Mouse (Mus musculus) forelimb bud, embryonic 11.5 days (tissue): ENCODE measurements around the gene Erlin1.

Source experiments
- DNase-seq: peaks from one replicate; pipeline ENCODE4 v3.0.0-alpha.2; 2012; ENCODE audit warnings: low read depth, low spot score

The Erlin1 gene

GRCm38 (mm10) chr19:44069121-44069913, at the start of gene Erlin1:
Gene Erlin1, minus strand, starts transcription at chr19:44069785.
- DNase-seq: peak; percentile 72

DNA sequence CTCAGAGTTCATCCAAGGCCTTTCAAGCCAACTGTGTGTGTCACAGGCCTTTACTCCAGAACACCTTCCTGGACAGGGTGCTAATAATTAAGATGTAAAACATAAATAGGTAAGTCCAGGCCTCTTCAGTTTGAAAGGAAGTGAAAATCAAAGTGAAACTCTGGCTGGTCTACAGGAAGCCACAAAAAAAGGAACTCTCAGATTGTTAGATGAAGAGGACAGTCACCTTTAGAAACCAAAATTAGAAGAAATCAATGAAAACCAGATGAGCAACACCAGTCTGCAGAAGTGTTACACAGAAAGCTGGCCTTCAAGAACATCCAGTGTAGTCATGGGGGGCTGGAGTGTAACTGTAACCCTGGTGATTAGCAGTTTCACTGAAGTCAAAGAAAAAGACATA, 48.2 kb upstream of the Erlin1 start:
- no peak for DNase-seq

- DNase-seq: no peak
Measured at GRCm38 (mm10) chr19:44111706-44112105, 42.1 kb upstream of the Erlin1 start.

DNA sequence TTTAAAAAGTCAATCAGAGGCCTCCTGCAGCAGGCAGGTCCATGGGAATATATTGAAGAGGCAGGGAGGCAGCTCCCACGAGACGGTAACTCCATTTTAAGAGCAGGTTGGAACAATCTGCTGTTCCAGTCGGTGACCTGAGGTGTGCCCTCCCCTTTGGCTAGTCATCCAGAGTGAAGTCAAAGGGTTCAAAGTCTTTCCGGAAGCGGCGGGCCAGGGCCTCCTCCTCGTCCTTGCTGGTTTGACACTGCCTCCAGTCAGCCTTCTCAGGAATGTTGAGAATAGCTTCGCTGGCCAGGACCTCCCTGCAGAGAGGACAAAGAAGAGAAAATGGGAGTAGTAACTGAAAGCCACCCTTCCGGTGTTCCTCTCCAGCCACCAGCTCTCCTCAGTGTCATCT, 40.8 kb upstream of the Erlin1 start:
- no peak for DNase-seq

GRCm38 (mm10) chr19:44108996-44109395, 39.4 kb upstream of the Erlin1 start:
- DNase-seq: no peak

- DNase-seq: peak; percentile 13
Measured at GRCm38 (mm10) chr19:44107661-44108521, 38.3 kb upstream of the Erlin1 start.

DNA sequence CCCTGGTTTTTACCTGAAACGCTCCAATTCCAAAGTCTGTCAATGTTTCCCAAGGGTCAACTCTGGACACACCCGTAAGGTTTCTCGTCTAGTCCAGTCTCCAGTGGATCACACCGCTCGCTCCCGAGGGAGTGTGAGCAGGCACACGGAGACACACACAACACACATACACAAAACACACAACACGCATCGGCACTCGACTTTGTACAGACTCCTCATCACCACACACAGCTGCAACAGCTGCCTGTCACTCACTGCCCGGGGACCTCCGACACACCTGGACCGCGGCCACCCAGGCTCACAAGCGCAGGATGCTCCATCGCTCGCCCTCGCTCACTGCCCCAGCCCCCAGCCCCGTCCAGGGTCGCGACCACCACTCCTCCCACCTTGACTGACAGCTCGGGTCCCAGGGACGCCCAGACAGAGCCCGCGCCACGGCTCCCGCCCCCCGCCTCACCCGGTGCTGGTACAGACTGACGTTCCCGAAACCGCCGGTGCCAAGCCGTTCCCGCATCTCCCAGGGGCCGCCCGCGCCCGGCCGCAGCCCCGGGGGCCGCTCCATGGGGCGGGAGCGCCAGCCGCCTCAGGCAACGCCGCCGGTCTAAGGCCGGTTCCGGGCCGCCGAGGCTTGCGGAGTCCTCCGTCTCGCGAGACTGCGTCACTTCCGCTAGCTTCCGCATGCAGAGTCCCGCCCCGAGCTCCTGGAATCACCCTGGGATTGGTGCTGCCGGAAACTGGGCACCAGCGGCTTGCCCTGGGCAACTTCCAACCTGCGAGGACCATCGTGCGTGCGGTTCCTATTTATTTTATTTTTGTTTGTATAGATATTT, 37.5 kb upstream of the Erlin1 start, which contains the start of gene Chuk:
Gene Chuk (minus strand): TSS at position 650 of the 830 bp plus-strand sequence.
- DNase-seq: peak; percentile 96

DNA sequence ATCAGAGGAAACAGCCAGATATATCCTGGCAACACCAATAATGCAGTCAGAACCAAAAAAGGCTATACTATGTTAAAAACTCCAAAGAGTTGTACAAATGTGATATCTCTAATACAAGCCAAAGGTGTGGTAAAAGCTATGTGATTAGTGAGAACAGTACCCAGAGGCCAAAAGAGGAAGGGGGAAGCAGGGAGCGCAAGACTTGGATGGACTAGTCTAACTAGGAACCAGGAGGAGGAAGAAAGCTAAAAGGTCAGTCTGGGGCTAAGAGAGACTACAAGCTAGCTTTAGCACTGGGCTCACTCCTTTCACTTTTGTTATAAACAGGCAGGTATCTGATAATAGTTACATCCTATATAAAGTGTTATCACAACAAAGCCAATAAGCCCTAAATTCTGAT, 34.8 kb upstream of the Erlin1 start:
- DNase-seq: no peak

- no peak for DNase-seq
Measured at GRCm38 (mm10) chr19:44103001-44103400, 33.4 kb upstream of the Erlin1 start.

DNA sequence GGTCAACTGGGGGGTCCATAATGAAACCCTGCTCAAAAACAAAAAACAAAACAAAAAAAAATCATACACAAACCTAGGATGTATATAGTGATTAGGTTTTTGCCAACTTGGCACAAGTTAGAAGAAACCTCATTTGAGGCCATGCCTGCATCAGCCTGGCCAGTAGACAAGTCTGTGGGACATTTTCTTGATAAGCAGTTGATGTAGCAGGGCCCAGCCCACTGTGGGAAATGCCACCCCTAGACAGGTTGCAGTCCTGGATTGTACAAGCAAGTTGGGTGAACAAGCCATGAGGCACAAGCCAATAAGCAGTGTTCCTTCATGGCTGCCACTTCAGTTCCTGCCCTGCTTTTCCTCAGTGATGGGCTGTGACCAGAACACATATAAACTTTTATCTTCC, 31.3 kb upstream of the Erlin1 start:
- DNase-seq: no peak

DNA sequence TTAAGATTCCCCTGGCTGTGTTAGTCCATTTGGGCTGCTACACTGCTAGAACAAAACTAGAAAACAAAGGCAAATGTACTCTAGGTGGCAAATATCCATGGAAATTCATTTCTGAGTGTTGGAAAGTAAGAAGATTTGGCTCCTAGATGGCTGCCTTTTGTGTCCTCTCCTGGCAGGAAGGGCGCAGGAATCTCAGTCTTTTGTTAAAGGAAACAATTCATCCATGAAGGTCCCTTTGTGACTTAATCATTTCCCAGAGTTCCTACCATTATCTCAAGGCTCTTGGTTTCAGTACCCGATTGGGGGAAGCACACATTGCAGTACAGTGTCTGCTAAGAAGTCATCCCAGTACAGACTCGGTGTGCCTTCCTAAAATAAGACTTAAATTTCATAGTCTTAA, 16.7 kb upstream of the Erlin1 start:
- no peak for DNase-seq

GRCm38 (mm10) chr19:44080920-44081319, 11.3 kb upstream of the Erlin1 start:
- DNase-seq: no peak

DNA sequence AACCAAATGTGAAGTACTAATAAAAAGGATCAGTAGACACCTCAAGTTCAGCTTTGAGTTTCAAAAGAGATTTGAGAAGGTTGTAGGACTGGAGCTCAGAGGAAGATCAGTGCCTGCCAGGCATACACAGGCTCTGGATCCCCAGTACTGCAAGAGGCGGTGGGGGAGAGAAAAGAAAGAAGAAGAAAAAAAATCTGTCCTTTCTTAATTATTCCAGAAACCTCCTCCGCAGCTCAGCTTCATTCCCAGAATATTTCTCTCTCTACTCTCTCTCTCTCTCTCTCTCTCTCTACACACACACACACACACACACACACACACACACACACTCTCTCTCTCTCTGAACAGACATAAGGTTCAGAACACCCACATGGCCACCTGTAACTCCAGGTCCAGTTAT, 10.4 kb upstream of the Erlin1 start:
- no peak for DNase-seq

DNA sequence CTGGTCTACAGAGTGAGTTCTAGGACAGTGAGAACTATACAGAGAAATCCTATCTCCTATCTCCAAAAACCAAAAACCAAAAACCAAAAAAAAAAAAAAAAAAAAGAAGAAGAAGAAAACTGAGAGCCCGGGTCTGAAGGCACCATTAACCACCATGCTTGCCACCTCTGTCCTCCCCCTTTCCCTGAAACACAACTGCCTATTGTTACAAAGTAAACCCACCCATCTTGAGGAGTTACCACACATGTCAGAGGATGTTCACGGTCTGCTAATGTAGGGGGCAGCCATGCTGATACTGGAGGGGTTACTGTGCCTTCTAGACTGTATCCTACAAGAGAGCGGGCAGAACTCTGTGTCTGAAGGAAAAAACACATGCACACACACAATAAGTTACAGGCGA, 7.4 kb upstream of the Erlin1 start:
- no peak for DNase-seq

DNA sequence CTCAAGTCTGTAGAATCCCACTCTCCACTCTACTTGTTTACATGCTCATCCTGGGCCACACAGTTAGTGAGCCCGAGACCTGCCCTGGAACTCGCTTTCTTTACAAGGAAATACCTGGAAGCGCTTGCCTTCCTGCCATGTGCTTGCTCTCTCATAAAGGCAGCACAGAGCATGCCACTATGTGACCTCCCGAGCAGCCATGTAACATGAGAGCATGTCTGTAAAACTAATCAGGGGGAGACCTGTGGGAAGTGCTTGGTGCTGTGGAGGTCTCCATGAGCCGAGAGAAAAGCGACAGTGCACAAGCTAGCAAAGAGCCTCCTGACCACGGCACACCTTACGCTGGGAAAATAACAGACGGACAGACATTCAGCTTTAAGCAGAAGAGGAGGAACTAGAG, 6.9 kb upstream of the Erlin1 start:
- peak; percentile 67 for DNase-seq

DNA sequence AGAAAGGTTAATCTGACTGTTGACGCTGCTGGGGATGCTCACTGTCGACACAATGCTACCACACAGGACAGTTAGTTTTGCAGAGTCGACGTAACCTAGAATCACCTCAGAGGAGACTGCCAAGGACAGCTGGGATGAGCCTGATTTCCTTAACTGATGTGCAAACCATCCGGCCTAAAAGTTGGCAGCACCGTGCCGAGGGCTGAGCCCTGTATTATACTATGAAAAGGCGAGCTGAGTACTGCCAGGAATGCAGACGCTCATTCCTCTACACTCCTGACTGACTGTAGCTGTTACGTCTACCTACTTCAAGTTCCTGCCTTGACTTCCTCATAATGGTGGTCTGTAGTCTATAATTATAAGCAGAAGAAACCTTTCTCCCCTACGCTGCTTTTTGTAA, 5.4 kb upstream of the Erlin1 start:
- no peak for DNase-seq

- no peak for DNase-seq
Measured at GRCm38 (mm10) chr19:44071166-44071565, 1.6 kb upstream of the Erlin1 start.

- no peak for DNase-seq
Measured at GRCm38 (mm10) chr19:44069914-44070232, 288 bp upstream of the Erlin1 start.

- no peak for DNase-seq
Measured at GRCm38 (mm10) chr19:44068232-44068631, 1.4 kb downstream of the Erlin1 start.

DNA sequence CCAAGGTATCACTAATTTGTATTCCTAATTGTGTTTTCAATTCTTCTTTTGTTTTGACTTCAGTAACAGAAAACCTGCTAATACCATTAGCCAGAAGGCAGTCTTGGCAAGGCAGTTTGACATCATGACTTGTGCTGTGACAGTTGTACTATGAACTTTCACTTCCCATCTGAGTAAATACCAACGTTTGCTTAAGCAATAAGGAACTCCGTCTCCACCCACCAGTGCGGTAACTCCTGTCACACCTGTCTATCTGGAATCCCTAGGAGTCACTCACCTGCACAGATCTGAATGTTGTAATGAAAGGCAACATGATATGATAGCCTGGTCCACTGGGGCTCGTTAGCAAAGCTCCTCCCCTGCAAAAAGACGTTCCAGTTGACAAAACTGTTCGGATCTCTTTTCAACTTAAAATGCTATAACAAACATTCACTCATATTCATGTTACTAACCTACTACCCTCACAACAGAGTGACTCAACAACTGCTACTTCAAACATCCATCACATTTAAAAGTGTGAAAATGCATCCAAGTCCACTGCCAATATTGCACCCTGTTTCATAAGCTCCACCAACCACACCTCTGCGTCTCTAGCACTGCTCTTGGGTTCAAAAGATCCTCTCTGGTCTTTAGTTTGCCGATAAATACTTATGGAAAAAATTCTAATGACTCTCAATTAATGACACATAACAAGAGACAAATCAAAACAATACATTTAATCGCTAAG, 2.1 kb downstream of the Erlin1 start:
- no peak for DNase-seq

DNA sequence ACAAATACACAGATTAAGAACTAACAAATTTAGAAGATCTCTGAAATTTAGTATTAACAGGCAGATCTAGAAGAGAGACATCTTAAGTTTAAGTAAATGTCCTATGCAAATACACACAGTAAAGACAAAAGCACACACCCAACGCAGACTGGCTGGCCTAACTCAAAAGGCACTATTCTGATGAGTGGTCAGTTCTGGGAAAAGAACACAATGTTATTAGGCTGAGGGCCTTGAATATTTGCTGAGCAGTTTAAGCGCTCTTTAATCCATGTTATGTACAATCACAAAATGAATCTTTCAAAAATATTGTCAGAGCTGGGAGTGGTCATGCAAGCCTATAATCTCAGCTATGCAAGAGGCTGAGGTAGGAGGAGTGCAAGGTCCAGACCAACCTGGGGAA, 4.9 kb downstream of the Erlin1 start:
- DNase-seq: no peak
